Mouse (Mus musculus): ENCODE measurements around the gene Cacna2d1.

Gene Cacna2d1

DNA sequence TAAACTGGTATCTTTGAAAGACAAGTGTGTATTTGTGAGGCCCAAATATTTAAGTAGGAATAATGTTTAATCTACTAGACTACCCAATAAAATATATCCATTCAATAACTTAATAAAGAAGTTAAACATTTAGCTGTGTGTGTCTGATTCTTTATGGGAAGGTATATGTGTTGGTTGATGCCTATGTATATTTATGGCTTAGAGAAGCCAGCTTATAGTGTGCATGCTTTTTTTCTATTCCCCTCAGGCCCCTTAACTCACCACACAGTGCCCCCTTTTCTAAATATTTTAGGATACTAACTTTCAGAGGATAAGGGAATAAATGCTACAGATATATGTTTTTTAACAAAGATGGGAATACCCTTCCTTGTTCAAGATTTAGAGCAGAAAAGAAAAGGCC lies 128.8 kb downstream of the Cacna2d1 start:
- no peak for DNase-seq

DNA sequence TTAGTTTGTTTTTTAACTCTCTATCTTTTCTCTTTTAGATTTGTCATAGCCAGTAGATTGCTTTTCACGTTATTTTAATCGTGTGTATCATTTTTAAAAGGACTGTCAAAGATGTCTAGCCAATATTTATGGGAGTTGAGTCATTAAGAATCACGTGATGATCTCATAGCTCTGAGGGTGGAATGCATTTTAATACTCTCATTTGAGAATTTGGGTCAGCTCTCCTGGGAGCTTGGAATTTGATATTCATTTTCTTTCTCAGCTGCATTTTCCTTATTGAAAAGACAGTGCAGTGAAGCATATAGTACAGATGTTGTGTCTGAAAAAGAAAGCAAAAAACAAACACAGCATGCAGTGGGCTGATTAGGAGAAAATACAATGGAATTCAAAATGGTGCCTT lies 129.5 kb downstream of the Cacna2d1 start:
- DNase-seq, result no peak

DNA sequence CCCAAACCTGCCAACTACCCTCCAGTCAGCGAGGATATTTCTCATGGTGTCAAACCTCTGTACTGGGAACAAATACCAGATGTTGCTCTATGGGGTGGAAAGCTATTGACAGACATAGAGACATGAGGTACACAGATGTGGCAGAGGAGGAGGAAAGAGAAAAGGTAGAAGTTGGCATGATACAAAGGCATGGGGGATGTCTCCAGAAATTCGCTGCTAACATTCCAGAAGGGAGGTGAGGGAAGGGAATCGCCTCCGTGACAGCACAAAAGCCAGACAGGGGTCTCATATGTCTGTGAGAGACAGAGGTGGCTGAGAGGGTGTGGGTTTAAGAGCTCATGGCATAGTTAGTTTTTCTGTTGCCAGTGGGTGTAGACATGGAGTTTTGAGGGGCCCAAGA lies 131.3 kb downstream of the Cacna2d1 start:
- DNase-seq, result no peak

DNA sequence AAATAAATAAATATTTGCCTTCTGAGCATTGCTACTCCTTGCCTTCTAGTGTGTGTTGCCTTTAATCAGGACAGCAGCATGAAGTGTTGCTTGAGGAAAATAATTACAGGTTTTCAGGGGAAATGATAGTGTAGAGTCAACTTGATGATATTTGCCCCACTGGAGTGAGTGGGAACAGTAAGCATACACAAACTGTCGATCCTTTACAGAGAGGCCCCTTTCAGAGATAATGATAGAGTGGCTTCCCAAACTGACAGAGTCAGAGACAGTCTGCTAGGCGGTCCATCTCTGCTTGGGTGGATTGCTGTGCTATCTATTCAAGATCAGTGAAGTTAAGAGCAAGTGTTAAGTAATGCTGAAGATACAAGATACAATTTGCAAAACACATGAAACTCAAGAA lies 147.8 kb downstream of the Cacna2d1 start:
- DNase-seq, result no peak

DNA sequence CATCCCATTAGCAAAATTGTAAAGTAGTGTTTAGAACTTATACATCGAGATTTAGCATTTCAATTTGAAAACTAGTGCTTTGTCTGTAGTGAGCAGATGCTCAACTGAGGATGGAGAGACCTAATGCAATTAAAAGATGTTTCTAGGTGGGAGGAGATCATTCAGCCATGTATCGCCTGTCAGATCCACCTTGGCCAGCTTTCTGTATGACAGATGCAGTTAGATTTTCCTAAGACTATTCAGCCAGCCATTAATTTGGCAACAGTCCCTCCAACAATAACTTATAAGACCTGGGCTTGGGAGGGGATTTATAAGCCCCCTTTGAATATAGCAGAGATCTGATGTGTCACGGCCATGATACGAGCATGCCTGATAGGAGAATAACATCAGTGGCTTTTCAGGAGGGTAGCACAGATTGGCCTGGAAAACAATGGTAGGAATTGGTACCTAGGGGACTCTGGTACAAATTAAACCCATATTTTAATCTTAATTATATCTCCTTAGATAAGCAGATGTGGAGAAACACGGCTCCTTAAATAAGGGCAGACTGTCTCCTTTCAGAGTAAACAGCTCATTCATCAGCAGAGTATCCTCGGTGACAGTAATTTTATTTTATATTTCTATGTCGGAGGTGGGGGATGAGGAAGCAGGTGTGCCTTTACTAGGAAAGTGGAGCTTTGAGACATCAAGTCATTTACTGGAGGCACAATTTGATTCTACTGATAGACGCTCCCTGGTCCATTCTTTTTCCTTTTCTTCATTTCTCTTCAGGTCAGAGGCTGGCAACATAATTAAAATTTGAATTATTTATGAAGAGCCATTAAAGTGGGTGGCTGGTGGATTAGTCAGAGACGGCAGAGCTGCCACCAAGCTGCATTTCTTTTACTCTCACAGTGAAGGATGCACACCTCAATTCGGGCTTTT lies 152.8 kb downstream of the Cacna2d1 start:
- no peak for DNase-seq

DNA sequence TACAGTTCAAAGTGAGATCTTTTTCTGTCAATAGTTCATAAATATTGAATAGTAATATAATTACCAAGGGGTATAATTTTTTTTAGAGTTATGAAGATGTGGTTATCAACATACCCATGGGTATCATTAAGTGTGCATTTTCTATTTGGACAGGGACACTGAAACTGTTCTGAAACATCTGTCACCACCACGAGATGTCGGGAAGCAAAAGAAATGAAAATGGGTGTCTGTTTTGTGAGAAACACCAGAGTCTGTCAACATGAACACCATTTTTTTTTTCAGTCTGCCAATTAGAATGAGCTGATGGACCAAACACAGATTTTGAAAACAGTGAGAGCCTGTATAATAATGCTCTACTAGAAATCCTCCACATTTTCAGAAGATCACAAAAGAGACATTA lies 153.5 kb downstream of the Cacna2d1 start:
- no peak for DNase-seq

DNA sequence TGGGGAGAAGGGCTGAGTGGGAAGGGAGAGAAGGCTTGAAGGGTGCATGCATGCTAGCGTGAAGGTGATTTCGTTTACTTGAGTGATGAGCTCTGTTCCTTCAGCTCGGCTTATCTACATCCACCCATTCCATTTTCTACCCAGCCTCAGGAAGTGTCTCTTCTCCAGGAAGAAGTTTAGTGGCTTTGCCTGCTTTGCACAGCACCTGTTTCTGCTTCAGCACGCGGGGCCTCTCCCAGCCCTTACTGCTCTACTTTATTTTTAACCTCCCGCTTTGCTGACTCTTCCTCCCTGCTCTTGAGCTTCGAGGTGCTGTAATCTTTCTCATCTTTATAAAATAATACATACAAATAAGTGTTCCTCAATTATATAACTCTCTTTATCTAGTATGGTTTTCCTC lies 158.0 kb downstream of the Cacna2d1 start:
- DNase-seq, result no peak

DNA sequence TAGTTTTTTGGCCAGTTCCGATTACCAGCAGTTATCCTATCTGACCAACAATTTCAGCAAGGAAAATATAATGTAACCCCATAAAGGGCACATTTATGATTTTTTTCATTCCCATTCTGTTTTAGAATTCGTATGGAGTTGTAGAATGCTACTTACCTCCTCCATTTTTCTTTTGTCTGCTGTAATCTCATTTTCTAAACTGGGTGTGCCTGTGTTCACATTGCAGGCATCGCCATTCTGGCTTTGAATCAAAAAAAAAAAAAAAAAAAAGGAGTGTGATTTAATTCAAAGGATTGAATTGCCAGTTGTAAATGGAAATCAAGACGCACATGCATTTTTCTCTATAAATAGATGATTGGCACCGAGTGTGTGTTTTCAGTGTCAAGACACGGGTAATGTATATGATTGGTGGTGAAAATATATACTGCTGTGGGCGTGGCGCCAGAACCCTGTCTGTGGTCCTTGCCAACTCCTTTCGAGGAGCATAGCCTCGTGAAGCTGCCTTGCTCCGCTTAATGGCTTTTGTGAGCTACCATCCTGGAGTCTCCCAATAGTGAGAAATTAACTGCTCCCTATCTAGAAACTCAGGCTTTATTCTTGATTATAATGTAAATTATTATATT lies 158.7 kb downstream of the Cacna2d1 start:
- DNase-seq, result peak; percentile 2

DNA sequence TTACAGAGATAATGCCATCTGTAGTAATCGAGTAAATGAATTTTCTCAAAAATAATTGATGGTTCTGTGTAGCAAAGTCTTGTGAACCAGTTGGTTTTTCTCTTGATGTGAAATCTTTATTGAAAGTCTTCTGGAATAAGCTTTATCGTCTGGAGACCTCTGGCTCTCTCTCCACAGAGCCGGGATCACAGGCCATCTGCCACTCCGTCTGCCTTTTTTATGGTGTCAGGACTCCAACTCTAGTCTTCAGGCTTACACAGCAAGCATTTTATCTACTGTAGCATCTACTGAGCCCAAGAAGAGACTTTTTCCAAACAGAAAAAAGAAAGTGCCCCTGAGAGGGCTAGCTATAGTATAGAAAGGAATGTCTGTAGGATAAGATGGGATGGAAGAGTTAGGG lies 160.9 kb downstream of the Cacna2d1 start:
- DNase-seq, result no peak

DNA sequence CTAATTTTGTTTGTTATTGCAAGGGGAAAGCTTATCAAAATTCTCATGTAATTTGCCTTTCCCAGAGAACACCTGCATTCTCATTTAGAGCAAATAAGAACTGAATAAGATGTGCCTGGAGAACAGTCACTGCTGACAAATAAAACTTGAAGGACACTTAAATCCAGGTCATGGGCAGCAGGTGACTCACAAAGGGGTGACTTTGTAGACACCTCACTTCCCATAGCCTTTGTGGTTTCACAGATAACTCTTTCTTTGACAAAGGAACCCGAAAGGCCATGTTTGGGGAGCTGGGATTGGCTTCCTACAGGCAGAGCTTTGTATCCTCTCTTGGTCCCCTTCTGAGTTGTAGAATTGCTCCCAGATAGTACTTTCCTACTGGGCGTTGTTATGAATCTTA lies 164.3 kb downstream of the Cacna2d1 start:
- DNase-seq, result no peak

DNA sequence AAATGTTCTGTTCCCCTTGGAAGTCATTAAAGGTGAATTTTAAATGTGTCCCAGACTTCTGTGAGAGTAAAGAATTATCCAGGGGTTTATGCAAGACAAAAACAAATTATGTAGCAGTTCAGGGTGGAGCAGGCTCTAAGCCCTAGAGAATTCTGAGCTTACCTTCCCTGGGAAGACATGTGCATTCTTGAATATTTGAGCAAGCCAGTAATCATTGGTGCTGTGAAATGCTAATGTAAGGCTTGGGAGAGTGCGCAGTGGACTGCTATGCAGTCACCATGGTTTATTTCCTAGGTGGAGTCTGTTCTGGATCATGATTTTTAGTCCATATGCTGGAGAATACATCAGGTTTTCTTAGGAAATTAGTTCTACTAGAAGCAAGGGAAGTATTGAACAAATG lies 167.3 kb downstream of the Cacna2d1 start:
- DNase-seq, result no peak

DNA sequence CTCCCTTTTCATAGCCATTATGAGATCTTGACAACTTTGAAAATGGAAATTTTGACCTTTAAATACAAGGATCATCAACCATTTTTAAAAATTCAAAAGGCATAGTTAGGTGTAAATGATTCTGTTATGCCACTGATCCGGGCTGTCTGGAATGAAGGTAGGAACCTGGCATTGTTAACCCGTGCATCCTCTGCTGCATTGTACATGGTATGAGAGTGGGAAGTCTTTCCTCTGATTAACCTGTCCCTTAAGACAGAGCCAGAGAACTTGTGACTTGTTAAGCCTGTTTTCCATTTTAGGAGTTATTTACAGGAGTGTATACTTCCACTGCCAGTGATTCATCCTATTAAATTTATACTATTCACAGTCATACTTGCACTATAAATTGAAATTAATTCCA lies 171.2 kb downstream of the Cacna2d1 start:
- DNase-seq, result no peak

DNA sequence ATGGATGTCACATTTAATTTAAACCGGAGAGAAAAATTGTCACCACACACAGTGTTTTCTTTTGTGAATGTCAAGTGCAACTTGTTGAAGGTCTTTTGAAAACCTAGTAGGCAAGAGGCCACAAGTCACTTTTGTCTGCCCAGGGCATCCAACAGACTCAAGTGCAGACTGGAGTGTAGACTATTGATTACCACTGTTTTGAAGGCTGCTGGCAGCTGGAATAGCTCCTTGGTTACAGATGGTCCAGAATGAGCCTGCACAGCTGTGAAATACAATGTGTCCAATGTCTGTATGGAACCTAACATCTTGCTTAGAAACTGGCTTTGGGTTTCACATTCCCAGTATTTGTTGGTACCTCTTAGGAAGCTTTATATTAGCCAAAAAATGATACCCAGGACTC lies 176.2 kb downstream of the Cacna2d1 start:
- DNase-seq, result no peak

DNA sequence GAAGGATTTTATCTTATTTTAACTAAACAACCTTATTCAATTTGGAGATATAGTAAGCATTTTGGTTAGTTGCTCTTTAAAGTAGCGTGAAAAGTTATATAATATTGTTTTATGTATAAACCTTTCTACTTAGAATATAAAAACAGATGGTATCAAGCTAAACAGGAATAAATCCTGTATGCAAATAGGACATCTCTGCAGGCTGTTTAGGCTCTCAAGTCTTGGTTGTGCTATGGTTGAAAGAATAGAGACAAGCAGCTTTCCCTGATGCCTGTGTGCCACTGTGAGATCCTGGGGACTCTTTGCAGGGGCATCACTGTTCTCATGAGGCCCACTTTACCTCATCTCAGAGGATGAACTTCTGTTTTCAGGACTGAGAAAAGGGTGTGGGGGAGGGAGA lies 179.4 kb downstream of the Cacna2d1 start:
- DNase-seq, result no peak

DNA sequence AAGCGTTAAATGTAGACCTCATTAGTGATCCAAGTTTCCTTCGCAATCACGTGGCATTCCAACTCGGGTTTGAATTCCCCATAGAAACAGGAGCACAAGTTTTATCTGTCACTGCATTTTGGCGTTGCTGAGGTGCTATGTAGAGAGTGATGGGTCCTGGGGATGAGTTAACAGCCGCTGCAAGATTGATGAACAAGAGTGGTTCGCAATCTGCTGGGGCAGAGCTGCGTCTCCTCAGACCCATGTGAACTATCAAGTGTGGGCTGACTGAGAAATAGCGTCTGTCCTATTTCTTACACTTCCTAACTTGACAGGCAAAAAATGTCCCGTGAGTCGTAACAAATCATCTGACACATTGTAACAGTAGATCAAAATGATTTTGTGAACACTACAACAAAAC lies 186.8 kb downstream of the Cacna2d1 start:
- DNase-seq, result no peak

DNA sequence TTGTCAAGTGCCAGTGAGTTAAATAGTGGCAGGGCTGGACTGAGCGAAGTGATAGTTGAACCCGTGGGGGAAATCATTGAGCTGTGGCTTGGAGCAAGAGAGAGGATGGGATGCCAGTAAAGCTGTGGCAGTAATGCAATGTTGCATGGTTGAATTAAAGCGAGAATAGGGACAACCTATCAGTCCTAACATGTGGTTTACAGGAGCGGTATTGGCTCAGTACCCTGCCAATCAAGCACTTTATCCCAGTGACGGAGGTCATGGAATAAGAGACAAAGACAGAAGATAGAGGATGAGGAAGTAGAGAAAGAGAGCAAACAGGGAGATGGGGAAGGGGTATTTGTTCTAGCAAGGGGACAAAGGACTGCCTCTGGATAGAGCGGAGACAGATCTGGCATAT lies 187.6 kb downstream of the Cacna2d1 start:
- DNase-seq, result peak; percentile 3

DNA sequence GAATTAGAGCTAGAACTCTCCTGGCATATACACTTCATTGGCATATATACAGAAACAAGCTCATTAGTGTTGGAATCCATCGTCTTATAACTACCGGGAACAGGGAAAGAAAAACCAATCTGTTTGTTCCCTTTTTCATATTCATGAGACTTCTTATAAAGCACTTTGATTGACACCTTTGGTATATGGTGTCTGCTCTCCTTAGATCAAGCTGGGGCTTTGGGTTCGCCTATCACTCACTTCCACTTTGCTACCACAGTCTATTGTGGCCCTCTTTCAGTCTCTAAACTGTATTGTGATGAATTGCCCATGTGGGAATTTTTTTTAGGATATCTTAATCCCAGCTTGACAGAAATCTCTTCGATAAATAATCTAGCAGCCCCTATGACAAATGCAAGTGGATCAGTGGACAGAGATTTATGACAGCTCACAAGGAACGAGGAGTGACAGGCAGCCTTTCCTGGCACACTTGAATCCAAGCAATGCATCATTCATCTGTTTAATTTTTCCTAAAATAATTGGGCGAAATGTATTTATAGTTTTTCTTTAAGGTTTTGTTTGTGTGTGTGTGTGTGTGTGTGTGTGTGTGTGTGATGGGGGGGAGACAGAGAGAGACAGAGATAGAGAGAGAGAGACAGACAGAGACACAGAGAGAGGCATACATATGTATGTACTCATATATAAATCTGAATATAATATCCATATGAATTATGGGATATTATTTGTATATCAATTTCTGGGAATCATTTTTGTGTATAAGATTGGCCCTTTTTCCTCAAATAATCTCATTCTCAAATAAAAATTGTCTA lies 200.0 kb downstream of the Cacna2d1 start:
- no peak for DNase-seq

DNA sequence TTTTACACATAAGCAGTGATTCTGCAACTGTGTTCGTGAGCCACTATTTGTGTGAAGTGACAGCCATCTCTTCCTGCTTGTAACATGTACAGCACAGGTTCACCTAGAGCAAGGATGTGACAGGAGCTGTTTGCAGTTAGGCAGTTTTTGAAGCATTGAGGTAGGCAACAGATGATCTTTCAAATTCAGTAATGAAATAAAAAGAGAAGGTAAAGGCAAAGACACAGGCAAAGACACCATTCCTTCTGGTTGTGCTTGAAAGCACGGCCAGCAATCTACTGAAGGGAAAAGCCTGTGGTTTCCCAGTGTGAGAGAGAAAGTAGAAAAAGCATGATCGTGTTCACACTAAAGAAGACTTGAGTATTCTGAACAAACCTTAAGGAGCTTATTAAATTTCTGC lies 201.5 kb downstream of the Cacna2d1 start:
- DNase-seq, result no peak

DNA sequence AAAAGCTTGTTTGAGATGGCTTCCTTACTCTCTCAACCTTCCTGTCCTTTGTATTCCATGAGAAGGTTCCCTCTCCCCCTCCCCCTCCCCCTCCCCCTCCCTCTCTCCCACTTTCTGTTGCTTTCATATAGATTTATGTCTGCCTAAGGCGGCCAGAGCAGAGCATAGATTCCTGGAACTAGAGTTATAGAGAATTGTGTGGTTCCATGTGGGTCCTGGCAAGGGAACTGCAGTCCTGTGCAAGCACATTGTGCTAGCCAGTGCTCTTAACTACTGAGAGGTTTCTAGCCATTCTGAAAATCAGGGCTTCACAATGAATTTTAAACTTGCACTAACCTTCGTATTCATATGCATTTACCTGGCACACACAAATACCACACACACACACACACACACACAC lies 202.3 kb downstream of the Cacna2d1 start:
- no peak for DNase-seq

DNA sequence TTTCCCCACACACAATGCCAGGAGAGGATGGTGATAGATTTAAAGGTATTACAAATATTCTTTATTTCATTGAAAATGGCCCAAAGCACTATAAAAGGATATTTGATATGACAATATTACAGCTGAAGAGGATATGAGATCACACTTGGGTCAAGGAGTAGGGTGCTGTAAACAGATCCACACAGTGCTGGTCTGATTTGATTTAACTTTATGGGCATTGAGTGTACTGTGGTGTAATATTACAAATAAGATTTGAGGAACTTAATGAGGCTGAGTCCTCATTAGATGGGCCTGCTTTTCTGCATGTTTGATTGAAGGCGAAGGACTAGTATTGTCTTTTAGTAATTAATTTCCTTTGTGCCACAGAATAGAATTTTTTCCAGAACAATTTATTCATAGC lies 212.1 kb downstream of the Cacna2d1 start:
- DNase-seq, result no peak

DNA sequence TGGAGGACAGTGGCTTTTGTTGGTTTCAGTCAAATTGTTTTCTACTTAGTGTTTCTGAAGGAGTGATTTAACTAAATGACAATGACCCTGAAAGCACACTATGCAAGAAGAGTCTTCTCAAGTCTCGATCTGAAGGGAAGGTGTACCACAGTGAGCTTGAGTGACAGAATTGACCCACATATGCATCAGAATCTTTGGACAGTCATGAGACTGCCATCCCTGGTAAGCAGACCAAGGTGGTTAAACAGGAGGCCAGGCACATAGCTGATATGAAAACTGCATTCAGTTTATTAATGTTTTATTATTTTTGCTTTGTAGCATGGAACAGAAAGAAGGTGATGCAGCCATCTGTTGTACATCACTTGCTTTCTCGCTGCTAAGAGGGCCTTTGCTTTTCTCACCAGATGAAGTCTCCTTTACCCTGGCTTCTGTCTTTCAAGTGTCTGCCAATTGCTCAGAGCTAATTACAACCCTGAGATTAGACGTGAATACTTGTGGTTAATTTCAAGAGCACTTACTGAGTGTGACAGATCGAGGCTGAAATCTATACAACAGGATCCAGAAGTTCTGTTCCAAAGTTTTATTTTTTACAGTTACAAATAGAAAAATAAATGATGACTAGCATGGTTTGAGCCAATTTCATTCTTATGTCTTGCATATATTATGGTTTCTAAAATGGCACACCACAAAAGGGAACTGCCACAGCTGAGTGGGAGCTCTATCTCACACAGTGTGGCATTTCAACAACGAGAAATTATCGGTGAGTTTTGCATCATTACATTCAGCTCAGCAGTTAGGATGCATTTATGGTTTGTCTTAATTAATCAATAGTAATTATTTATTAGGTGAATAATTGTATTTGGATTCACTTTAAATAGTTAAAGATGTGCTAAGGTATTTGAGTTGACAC lies 221.1 kb downstream of the Cacna2d1 start:
- DNase-seq, result no peak

DNA sequence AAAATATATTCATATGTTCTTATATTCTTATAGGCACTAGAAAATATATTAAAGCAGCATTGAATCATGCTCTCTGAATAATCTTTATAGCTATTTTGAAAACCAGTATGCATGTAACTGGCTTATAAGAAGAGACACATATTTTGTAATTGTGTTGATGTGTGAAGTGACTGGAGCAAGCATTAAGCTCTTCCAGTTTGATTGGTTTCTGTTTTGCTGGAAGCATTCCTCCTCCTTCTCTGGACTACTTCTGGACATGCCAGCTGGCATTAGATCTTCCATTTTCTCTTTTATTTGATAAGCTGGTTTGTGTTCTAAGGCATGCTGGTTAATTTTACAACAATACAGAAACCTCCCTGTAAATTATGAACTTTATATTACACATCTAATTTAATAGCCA lies 228.8 kb downstream of the Cacna2d1 start:
- no peak for DNase-seq

All from lung, postnatal 10 days (tissue).